Mouse (Mus musculus) limb, embryonic 15.5 days (tissue): ENCODE results near the gene Skap2. TPM values are rescaled to one million over a fixed set of nuclear protein-coding genes. Genes with fewer than 3 reads are reported as not detected.

Experiments used
- ATAC-seq: fragments of 200-750 bp; cut with Nextera tagmentation; 2 replicates; pipeline ENCODE4 v1.8.0; 2017; ENCODE audit warnings: low read depth, moderate TSS enrichment; ENCODE audit not compliant: insufficient number of reproducible peaks, low FRiP score, low TSS enrichment
- H3K27ac ChIP-seq: fragments of 300-500 bp; sonication (generic); 2 replicates; pipeline ENCODE4 v1.5.1; 2015; ENCODE audit warnings: moderate library complexity, mild to moderate bottlenecking, inconsistent platforms
- H3K27me3 ChIP-seq: fragments of 300-500 bp; sonication (generic); 2 replicates; pipeline ENCODE4 v1.6.1; 2015; ENCODE audit warnings: inconsistent platforms
- H3K36me3 ChIP-seq: fragments of 300-500 bp; sonication (generic); 2 replicates; pipeline ENCODE4 v1.6.1; 2015; ENCODE audit warnings: inconsistent platforms
- H3K4me1 ChIP-seq: fragments of 300-500 bp; sonication (generic); 2 replicates; pipeline ENCODE4 v1.6.1; 2015; ENCODE audit warnings: inconsistent platforms
- H3K4me2 ChIP-seq: fragments of 300-500 bp; sonication (generic); 2 replicates; pipeline ENCODE4 v1.6.1; 2015; ENCODE audit warnings: mild to moderate bottlenecking, inconsistent platforms
- H3K4me3 ChIP-seq: fragments of 300-500 bp; sonication (generic); 2 replicates; pipeline ENCODE4 v1.5.1; 2015; ENCODE audit warnings: mild to moderate bottlenecking, inconsistent platforms
- H3K9ac ChIP-seq: fragments of 300-500 bp; sonication (generic); 2 replicates; pipeline ENCODE4 v1.6.1; 2015; ENCODE audit warnings: inconsistent platforms
- H3K9me3 ChIP-seq: fragments of 300-500 bp; sonication (generic); 2 replicates; pipeline ENCODE4 v1.6.1; 2016; ENCODE audit warnings: inconsistent platforms
- WGBS: fragments of 180-500 bp; shearing (Covaris S2); methylation state at CpG from one replicate; pipeline ENCODE4 v1.1.7; 2015; 5-methylcytosine and 5-hydroxymethylcytosine counted together
- polyA plus RNA-seq: library from polyadenylated mRNA; unstranded; fragments of >200 nt; fragmentation: Nextera tagmentation; extraction: Ambion mirVana; gene quantifications from 2 replicates; pipeline ENCODE4 v1.2.1, GENCODE M21; 2015

Gene Skap2
- 18.7 and 18.8 TPM in 2 replicates for polyA plus RNA-seq

DNA sequence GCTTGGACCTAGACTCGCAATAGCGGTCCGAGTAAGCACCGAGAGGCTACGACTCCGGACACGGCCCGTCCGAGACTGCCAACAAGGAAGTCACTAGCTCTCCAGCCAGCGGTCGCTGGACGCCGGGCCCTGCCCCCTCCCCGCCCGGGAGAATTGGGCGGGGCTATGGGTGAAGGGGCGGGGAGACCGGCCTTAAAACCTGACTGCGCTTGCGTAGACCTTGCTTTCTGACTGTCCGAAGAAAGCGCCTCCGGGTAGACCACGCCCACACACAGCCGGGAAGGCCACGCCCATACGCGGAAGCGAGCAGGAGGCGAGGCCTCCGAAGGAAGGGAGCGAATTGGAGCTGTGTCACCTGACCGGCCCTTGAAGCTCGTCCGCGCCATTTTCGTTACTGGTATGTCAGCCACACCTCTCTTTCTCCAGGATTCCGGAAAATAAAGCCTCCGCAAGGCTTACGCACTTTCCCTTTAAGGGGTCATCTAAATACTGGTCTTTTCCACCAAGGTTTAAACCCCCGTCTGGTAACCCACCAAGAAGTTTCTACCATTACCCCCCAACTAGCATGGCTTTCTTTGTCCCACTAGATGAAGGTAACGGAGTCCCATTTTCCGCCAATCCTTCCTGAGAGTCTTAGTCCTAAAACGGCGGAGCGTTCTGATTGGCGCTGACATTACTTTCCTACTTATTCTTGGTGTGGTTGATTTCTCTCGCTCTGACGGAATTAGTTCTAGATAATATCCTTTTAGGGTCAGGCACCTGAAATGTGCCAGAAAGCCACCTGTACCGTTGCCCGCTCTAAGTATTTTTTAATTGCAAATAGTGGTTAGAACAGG lies at the start of gene Skap2:
Gene Skap2, minus strand, starts transcription at position 141 of the 836 bp plus-strand sequence.
- no peaks in the 10 kb centered on the region for H3K36me3 ChIP-seq
- H3K4me3 ChIP-seq, result peak within 1 kb of the TSS; percentile 69
- 0 out of 2 replicates have a peak within 1 kb of the TSS, but pooled peaks have one; percentile 20 for H3K9ac ChIP-seq
- under 1% methylated on average over 51 of the region's 51 CpGs for WGBS
- no peaks in the 10 kb centered on the region for H3K9me3 ChIP-seq
- no peak within 1 kb of the TSS; the same call in 1 of the 2 replicates for H3K27ac ChIP-seq
- H3K4me1 ChIP-seq, result peaks cover 4% of the 10 kb centered on the region; the same call in 1 of the 2 replicates
- peaks cover 39% of the 10 kb centered on the region for H3K27me3 ChIP-seq
- peak; percentile 100 for ATAC-seq
- H3K4me2 ChIP-seq, result peak within 1 kb of the TSS; percentile 86

DNA sequence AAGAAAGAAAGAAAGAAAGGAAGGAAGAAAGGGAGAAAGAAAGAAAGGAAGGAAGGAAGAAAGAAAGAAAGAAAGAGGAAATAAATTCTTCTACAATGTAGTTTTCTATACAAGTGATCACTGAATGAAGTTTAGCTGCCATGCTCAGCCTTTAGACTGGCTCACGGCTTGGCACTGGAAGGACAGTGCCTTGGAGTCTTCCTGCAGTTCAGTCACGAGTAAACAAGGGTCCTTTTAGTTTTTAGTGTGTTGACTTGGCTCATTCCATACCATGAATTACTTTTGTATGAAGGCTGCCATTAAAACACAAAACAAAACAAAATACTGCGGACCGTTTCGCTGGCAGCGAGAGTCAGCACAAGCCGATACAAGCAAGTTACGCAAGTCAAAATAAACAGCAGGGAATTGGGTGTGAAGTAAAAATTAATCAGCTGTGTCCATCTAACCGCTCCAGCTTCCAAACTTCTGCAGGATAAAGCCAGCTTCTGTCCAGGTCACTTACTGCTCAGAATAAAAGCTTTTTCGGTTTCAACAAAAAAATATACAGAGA lies 46.6 kb upstream of the Skap2 start:
- H3K27ac ChIP-seq, result no peak overlapping the region
- no peaks in the 10 kb centered on the region for H3K36me3 ChIP-seq
- no peak overlapping the region for H3K4me2 ChIP-seq
- 58% methylated on average over 10 of the region's 10 CpGs for WGBS
- no peaks in the 10 kb centered on the region for H3K9me3 ChIP-seq
- peaks cover 51% of the 10 kb centered on the region for H3K27me3 ChIP-seq
- no peak overlapping the region for H3K9ac ChIP-seq
- H3K4me3 ChIP-seq, result no peak overlapping the region
- no peak for ATAC-seq
- H3K4me1 ChIP-seq, result peaks cover 1% of the 10 kb centered on the region

DNA sequence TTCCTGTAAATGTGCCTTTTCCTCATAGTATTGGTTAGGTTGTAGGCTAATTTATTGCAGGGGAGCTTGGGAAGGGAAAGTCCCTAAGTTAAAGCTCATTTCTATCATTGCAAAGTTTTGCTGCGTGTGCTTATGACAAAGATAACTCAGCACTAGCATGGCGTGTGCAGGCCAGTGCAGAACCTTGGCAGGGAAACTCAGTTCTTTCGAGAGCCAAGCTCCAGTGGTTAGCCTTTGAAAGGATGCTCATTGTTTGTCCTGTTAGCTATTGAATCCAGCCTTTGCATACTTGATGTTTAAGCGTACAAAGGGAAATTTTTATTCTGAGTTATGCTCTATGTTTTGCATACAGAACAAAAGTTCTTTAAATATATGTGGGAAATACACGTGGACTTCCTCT lies 45.8 kb upstream of the Skap2 start:
- H3K4me3 ChIP-seq, result no peak overlapping the region
- no peak overlapping the region for H3K27ac ChIP-seq
- H3K9me3 ChIP-seq, result no peaks in the 10 kb centered on the region
- no peak for ATAC-seq
- no peaks in the 10 kb centered on the region for H3K36me3 ChIP-seq
- H3K4me2 ChIP-seq, result no peak overlapping the region
- no peak overlapping the region for H3K9ac ChIP-seq
- H3K4me1 ChIP-seq, result peaks cover 4% of the 10 kb centered on the region; the same call in 1 of the 2 replicates
- WGBS, result 57% methylated on average over 5 of the region's 5 CpGs
- H3K27me3 ChIP-seq, result peaks cover 51% of the 10 kb centered on the region

DNA sequence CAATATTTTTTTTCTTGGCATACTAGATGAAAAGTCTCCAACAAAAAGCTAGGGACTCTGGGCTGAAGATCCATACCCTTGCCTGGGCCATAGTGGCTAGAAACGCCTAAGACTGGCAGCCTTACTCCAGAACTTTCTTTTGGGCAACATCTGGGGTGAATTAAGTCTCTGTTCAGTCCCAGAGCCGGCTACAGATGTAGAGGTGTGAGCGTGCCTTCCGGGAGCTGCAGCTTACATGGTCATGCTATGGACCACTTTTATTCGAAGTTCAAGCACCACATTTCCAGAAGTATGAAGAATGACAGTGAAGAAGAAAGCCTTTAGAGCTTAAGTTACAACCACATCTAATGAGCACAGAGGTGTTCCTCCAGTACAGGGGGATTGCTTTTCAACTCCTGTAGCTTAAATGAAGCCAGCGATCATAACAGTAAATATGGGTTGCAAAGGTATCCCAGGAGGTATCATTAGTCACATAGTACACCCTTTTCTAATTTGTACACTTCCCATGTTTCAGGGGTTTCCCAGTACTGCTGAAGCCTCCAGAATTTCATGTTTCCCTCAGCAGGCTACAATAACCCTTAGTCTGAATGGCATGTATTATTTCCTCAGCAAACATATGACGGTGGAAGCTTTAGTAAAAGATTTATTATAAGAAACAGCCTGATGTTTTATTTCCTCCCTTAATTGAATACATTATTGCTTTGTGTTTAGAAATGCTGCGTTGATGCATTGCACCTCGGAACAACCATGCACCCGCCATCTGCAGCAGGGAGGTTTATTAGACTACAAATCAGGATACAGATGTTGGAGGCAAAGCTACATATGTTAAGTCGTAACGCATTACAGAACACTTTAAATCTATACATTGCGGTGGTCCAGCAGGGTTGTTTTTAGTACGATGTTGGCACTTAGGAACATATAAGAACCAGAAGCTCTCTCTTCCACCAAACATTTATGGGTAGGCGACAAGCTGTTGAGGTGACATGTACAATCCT lies 41.5 kb upstream of the Skap2 start:
- peaks cover 38% of the 10 kb centered on the region for H3K27me3 ChIP-seq
- no peaks in the 10 kb centered on the region for H3K9me3 ChIP-seq
- H3K9ac ChIP-seq, result no peak overlapping the region
- peaks cover 4% of the 10 kb centered on the region; the same call in 1 of the 2 replicates for H3K4me1 ChIP-seq
- no peak overlapping the region for H3K4me2 ChIP-seq
- no peak overlapping the region for H3K27ac ChIP-seq
- no peak overlapping the region for H3K4me3 ChIP-seq
- no peaks in the 10 kb centered on the region for H3K36me3 ChIP-seq
- ATAC-seq, result no peak
- WGBS, result 27% methylated on average over 15 of the region's 15 CpGs

DNA sequence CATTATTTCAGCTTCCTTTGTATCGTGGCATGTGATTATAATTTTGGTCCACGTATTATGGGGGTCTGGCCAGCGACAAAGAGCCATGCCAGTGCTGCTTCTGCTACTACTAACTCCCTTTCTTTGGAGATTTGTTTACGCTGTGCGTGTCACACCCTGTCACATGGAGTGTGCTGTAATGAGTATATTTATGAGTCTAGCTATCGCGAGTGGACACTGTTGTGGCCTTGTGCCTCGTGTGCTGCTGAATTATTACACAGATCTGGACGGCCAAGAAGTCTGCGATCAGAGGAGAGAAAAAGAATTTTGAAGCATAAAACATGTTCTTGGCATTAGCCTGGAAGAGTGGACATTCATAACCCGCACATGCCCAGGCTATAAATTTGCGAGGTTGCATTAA lies 37.7 kb upstream of the Skap2 start:
- H3K4me3 ChIP-seq, result no peak overlapping the region
- no peak overlapping the region for H3K4me2 ChIP-seq
- H3K9ac ChIP-seq, result no peak overlapping the region
- 46% methylated on average over 12 of the region's 12 CpGs for WGBS
- peaks cover 14% of the 10 kb centered on the region; the same call in 1 of the 2 replicates for H3K27me3 ChIP-seq
- ATAC-seq, result no peak
- H3K27ac ChIP-seq, result no peak overlapping the region
- H3K4me1 ChIP-seq, result peaks cover 4% of the 10 kb centered on the region; the same call in 1 of the 2 replicates
- no peaks in the 10 kb centered on the region for H3K9me3 ChIP-seq
- H3K36me3 ChIP-seq, result no peaks in the 10 kb centered on the region

DNA sequence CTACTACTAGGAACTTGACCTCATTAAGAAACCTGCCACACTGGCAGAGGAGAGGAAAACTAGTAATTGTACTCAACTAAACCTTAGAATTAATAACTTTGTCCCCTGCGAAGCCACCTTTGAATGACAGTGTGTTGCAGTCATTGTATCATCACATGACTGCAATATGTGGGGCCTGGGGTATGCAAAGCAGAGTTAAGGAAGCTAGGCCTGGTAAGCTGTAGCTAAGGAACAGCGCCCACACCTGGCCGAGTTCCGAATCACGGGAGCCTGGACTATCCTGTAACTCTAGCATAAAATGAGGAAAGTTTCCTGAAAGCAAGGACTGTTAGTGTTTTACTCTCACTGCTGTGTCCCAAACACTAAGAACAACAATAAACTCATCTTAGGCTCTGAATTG lies 33.2 kb upstream of the Skap2 start:
- Histone ChIP-seq H3K27me3 (peaks cover 9% of the 10 kb centered on the region; the same call in 1 of the 2 replicates), H3K4me2 (no peak overlapping the region), H3K9ac (no peak overlapping the region), H3K4me3 (no peak overlapping the region), H3K36me3 (no peaks in the 10 kb centered on the region), H3K27ac (no peak overlapping the region), H3K9me3 (no peaks in the 10 kb centered on the region), H3K4me1 (no peaks in the 10 kb centered on the region)
- no peak for ATAC-seq
- WGBS, result 61% methylated on average over 5 of the region's 5 CpGs

DNA sequence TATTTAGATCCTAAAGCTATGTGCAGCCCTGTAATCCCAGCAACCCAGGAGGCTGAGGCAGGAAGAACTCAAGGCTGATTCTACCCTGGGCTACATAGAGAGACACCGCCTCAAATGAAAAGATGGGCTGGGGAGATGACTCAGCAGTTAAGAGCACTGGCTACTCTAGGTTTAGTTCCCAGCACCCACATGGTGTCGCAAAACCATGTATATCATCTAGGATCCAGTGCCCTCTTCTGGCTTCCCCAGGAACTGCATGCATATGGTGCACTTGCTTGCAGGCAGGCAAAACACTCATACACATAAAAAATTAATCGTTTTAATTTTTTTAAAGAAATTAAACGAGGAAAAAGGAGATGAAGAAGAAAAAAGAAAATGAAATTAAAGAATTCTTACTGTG lies 23.7 kb upstream of the Skap2 start:
- no peaks in the 10 kb centered on the region for H3K4me1 ChIP-seq
- no peaks in the 10 kb centered on the region for H3K36me3 ChIP-seq
- no peak overlapping the region for H3K4me3 ChIP-seq
- H3K27ac ChIP-seq, result no peak overlapping the region
- H3K27me3 ChIP-seq, result no peaks in the 10 kb centered on the region
- no peak for ATAC-seq
- 84% methylated on average over 4 of the region's 4 CpGs for WGBS
- H3K4me2 ChIP-seq, result no peak overlapping the region
- no peaks in the 10 kb centered on the region for H3K9me3 ChIP-seq
- H3K9ac ChIP-seq, result no peak overlapping the region

DNA sequence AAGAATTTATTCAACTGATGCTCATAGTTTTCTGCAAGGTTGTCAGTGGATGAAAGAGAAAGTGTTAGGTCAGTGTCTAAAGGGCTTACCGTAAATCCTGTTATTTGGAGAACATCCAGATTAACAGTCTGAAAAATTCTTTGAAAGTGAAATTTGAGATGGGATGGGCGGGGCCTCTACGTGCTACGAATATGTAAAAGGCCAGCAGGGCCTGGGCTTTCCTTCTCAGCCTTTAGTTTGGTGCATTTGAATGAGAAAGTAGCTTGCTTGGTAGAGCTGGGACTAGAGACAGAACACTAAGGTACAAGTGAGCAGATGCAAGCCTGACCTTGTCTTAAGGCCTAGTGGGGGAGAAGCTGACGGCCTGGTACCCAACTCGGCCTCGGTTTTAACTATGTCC lies 18.8 kb upstream of the Skap2 start:
- H3K36me3 ChIP-seq, result no peaks in the 10 kb centered on the region
- no peak overlapping the region for H3K4me2 ChIP-seq
- no peak overlapping the region for H3K4me3 ChIP-seq
- ATAC-seq, result no peak
- H3K27ac ChIP-seq, result no peak overlapping the region
- no peaks in the 10 kb centered on the region for H3K27me3 ChIP-seq
- 36% methylated on average over 7 of the region's 7 CpGs for WGBS
- no peak overlapping the region for H3K9ac ChIP-seq
- no peaks in the 10 kb centered on the region for H3K9me3 ChIP-seq
- no peaks in the 10 kb centered on the region for H3K4me1 ChIP-seq

DNA sequence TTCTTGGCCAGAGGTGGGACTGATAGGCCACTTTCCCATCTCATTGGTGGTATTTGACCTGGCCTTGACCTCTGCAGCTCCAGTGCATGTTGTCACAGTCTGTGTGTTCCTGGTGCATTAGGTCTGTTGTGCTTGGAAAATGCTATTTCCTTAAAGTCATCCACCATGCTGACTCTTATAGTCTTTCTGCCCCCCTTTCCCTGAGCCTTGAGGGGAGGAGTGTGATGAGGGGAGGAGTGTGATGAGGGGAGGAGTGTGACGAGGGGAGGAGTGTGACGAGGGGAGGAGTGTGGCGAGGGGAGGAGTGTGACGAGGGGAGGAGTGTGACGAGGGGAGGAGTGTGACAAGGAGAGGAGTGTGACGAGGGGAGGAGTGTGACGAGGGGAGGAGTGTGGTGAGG lies 15.8 kb upstream of the Skap2 start:
- no peak overlapping the region for H3K4me2 ChIP-seq
- no peak for ATAC-seq
- H3K27ac ChIP-seq, result no peak overlapping the region
- H3K4me1 ChIP-seq, result no peaks in the 10 kb centered on the region
- WGBS, result 87% methylated on average over 7 of the region's 7 CpGs
- H3K4me3 ChIP-seq, result no peak overlapping the region
- no peak overlapping the region for H3K9ac ChIP-seq
- H3K36me3 ChIP-seq, result no peaks in the 10 kb centered on the region
- no peaks in the 10 kb centered on the region for H3K27me3 ChIP-seq
- no peaks in the 10 kb centered on the region for H3K9me3 ChIP-seq

DNA sequence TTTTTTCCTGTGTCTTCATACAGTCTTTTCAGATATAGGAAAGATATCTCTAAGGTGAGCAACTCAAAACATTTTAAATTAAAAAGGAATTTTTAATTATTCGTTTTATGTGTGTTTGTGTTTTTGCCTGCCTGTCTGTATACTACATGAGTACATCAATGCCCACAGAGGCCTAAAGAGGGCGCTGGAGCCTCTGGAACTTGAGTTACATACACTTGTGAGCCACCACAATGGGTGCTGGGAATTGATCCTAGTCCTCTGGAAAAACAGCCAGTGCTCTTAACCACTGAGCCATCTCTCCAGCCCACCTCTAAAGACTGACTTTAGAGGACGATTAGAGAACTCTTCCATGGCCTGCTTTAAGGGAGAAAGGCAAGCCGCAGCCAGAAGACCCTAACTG lies 14.8 kb upstream of the Skap2 start:
- no peaks in the 10 kb centered on the region for H3K4me1 ChIP-seq
- H3K9ac ChIP-seq, result no peak overlapping the region
- WGBS, result 79% methylated on average over 4 of the region's 4 CpGs
- no peaks in the 10 kb centered on the region for H3K36me3 ChIP-seq
- no peak for ATAC-seq
- no peaks in the 10 kb centered on the region for H3K27me3 ChIP-seq
- no peak overlapping the region for H3K27ac ChIP-seq
- H3K4me2 ChIP-seq, result no peak overlapping the region
- no peaks in the 10 kb centered on the region for H3K9me3 ChIP-seq
- H3K4me3 ChIP-seq, result no peak overlapping the region

DNA sequence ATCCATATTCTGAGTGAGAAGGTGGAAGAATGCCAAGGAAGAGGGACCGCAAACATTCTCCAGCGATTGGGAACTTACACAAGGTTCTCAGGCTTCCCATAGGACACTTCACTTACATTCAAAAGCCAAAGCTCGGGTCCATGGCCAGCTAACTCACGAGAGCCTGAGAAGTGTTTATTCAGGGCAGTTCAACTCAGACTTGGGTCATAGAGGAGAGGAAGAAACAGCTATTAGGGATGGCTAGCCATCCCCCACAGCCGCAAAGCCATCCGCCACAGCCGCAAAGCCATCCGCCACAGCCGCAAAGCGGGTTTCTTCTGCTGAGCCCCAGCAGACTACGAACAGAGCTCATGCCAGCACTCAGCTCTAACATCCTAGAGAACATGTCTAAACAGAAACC lies 13.9 kb upstream of the Skap2 start:
- Histone ChIP-seq H3K36me3 (no peaks in the 10 kb centered on the region), H3K9ac (no peak overlapping the region), H3K4me2 (no peak overlapping the region), H3K27ac (no peak overlapping the region), H3K9me3 (no peaks in the 10 kb centered on the region), H3K4me1 (no peaks in the 10 kb centered on the region), H3K4me3 (no peak overlapping the region), H3K27me3 (no peaks in the 10 kb centered on the region)
- no peak for ATAC-seq
- WGBS, result 73% methylated on average over 11 of the region's 11 CpGs
